Mouse (Mus musculus) c-Kit-positive CD71-positive TER-119-positive erythroid progenitor cells, embryonic 14.5 days (primary cell): ENCODE measurements around the gene Erap1.
"Not testable (repeated sequence)": the region's sequence is repeated elsewhere in the genome, so short reads cannot be mapped to it uniquely, and the experiment has no call there.

ENCODE experiments used
- DNase-seq: peaks from one replicate; pipeline ENCODE4 v3.0.0-alpha.2; 2013; ENCODE audit warnings: low spot score

Erap1 gene

DNA sequence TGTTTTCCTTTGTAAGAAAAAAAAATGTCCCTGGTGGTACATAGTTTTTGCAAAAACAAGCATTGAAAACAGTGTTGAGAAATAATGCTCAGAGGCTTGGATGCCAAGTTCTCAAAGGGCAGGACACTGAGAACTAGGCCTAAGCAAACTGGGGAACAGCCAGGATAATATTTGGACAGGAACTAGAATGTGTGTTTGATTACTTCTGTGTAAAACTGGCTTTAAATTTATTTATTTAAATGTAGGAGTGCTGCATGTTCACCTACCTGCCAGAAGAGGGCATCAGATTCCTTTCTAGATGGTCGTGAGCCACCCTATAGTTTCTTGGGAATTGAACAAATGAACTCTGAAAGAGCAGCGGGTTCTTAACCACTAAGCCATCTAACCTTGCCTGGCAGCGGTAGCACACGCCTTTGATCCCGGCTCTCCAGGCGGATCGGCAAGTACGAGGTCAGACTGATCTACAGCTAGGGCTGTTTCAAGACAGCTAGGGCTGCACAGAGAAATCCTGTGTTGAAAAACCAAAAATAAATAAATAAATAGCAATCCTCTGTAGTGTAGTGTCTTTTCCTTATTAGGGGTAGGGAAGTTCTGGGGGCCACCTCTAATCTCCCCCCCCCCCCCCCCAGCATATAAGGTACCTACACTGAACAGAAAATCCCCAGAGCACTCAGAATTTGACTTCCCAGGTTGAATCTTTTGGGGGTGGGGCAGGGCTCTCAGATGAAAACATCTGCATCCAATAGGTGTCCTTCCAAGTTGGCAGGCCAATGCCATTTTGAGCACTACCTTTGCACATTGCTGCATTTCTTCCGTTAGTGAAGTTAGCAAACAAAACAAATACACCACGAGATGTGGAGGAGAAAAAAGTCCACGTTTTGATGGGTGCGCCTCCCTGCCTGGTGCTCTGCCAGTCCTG lies at the start of gene Erap1:
Erap1 (plus strand) TSS at position 776 of the 919 bp plus-strand sequence.
- peak; percentile 72 for DNase-seq

DNA sequence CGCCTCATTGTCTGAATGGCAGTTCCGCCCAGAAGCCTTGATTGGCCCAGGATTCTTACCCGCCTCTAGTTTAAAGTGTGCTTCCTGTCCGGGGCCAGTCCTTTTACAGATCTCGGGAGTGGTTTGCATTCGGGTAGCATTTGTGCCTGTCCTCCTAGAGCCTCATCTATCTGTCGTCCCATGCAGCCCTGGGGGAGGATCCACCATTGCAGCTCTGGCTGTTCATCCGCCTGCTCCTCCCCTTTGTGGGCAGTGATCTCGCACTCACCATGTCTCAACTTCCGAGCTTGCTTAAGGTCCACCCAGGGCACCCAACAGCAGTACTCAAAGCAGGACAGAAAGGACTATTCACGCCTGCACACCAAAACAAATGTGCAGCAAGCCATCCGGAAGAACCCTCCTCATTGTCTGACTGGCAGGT lies 48.0 kb upstream of the Erap1 start:
- DNase-seq = not testable (repeated sequence)

DNA sequence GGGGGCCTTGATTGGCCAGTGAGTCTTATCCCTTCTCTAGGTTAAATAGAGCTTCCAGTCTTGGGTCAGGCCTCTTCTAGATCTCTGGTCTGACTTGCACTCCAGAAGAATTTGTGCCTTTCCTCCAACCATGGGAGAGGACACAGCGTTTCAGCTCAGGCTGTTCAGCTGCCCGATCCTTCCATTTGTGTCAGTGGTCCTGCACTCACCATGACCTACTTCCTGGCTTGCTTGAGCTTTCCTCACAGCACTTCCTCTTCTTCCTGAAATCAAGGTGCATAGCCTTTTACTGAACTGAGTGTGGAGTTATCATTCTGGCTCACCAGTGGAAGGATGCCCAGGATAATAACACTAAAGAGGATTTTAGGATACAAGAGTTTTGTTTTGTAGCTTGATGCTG lies 47.5 kb upstream of the Erap1 start:
- not testable (repeated sequence) for DNase-seq

DNA sequence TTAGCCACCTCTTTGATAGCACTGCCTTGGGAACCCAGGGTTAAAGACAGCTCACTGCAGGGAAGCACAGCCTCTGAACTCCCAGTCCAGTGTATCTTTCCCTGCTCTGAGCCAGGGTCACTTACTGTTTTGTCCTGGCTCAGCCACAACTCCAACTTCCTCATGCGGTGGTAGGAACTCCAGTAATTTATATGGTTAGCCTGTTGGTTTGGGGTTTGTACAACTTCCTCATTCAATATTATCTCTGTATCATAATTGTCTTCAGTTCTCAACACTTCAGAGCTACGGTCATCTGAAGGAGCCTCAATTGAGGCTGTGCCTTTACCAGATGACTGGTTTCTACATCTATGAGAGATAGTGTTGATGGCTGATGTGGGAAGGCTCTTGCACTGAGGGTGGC lies 42.3 kb upstream of the Erap1 start:
- not testable (repeated sequence) for DNase-seq

DNA sequence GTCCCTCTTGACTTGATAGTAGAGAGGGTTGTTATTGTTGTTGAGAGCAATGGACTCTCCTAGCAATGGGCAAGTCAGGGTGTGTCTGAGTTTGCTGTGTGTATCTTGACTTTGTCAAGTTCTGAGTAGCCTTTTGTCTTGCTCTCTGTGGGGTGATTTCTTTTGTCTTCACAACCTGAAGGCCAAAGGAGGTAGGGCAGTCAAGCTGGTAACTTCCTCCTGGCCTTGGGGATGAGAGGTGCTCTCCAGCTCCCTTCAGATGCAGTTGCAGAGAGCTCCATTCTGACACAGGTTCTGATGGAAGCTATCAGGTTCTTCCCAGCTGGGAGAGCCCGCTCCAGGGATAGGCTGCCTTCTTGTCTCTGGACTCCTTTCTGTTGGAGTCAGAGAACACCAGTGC lies 37.6 kb upstream of the Erap1 start:
- not testable (repeated sequence) for DNase-seq

DNA sequence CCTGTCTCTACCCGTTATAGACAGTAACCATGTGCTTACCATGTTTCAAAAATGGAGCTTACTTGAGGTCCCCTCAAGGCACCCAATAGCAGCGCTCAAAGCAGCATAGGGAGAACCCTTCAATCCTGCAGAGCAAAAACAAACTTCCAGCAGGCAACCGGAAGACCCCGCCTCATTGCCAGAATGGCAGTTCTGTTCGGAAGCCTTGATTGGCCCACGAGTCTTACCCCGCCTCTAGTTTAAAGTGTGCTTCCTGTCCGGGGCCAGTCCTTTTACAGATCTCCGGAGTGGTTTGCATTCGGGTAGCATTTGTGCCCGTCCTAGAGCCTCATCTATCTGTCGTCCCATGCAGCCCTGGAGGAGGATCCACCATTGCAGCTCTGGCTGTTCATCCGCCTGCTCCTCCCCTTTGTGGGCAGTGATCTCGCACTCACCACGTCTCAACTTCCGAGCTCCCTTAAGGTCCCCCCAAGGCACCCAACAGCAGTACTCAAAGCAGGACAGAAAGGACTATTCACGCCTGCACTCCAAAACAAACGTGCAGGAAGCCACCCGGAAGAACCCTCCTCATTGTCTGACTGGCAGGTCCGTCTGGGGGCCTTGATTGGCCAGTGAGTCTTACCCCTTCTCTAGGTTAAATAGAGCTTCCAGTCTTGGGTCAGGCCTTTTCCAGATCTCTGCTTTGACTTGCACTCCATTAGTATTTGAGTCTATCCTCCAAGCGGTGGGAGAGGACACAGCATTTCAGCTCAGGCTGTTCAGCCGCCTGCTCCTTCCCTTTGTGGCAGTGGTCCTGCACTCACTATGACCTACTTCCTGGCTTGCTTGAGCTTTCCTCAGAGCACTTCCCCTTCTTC lies 22.0 kb upstream of the Erap1 start:
- DNase-seq = peak; percentile 64

DNA sequence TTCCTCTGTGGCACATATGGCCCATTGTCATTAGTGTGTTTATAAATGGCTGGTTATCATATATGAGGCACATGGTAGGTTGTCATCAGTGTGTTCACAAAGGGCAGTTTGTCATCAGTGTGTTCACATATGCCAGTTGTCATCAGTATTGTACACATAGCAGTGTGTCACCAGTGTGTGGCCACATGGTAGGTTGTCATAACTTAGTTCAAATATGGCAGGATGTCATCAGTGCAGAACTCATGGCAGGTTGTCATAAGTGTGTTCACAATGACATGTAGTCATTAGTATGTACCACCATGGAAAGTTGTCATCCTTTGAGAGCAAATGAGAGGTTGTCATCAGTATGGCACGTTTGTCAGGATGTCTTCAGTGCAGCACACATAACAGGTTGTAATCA lies 7.0 kb upstream of the Erap1 start:
- DNase-seq = no peak

DNA sequence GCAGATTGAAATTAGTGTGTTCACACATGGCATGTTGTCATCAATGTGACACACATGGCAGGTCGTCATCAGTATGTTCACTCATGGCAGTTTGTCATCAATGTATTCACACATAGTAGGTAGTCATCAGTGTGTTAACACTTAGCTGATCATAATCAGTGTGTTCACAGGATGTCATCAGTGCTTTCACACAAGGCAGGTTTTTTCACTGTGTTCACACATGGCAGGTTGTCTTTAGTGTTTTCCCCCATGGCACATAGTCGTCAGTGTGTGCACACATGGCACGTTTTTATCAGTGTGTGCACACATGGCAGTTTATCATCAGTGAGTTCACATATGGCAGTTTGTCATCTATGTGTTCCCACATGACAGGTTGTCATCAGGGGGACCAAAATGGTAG lies 6.5 kb upstream of the Erap1 start:
- DNase-seq = no peak

DNA sequence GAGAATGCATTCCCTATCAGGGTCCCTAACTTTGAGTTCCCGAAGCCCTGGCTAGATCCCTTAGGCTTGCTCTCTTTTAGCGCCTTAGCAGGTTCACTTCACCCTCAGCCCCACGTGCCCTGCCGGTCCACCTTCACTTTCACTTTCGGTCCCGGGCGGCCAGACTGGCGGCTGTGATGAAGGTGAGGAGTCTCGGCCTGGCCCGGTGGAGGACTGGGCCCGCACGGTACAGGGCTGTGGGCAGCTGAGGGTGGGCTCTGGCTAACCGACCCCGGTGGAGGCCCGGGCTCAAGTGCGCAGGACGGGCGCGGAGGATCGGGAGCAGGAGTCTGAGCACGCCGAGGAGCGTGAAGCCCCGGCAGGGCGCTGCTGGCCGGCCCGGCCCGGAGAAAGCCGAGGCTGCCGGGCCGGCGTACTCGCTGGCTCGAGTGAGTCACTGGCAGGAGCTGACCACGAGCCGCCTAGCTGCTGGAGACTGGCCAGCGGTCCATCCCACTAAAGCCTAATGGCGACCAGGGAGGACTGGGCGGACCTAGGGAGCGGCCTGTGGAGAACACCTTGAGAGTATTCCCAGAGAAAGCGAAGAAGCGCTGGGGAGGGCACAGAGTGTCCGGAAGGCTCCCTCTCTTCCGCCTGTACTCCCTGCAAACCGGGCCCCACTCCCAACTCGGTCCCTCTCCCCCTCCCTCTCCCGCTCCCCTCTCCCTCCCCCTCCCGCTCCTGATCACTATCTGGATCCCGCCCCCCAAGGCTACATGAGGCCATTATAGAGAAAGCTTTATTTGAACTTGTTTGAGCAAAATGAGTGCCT lies 549 bp downstream of the Erap1 start:
- peak; percentile 74 for DNase-seq

DNA sequence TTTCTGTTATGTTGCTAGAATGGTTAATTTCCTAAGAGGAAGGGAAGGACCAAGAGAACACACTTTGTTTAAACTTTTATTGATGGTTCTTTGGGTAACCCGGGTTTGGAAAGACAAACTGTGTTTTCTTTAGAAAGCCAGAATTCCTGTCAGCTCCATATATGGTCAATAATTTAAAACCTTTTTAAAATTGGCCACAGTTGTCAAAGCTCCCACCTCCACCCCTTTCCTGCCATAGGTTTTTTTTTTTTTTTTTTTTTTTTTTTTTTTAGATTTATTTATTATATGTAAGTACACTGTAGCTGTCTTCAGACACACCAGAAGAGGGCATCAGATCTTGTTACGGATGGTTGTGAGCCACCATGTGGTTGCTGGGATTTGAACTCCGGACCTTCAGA lies 1.2 kb downstream of the Erap1 start:
- DNase-seq = not testable (repeated sequence)

DNA sequence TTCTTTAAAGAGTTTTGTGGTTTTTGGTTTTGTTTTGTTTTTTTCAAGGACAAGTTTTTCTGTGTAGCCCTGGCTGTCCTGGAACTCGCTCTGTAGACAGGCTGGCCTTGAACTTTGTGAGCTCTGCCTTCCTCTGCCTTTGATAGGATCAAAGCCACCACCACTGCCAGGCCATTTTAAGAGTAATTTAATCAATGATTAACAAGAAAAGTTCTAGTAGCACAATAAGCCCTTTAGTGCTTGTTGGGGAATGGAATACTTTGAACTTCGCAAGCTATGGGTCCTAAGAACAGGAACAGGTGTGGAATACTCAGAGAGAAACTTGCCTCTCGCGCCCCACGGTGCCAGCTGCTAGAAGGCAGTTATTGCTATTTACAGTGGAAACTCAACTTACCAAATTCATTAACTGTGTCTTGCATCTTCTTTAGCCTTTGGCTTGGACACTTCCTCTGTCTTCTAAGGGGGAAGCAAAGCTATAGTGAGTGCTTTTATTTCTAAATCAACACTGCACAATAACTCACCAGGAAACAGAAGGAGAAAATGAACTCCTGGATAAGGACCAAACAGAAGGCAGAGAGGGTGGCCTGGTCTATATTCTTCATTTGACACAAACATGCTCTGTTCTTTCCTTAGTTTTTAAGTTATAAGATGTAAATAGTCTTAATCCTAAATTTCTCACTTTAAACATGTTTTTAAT lies 56.3 kb downstream of the Erap1 start:
- DNase-seq = no peak

DNA sequence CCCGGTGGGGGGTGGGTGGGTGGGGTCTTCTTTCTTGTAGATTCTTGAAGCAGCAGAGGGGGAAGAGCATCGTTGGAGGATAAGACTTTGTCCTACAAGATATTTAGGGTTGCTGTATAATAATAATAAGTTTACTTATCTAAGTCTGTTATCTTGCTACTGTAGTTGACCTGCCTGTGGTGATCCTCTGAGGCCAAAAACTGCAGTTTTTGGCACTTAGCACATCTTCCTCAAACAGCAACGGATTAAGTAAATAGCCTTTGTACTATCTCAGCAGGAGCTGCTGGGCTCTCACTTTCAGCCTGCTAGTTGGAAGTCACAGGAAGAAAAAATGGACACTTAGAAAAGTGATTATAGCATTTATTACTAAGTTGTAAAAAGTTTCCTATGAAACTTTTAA lies 56.9 kb downstream of the Erap1 start:
- DNase-seq = no peak

DNA sequence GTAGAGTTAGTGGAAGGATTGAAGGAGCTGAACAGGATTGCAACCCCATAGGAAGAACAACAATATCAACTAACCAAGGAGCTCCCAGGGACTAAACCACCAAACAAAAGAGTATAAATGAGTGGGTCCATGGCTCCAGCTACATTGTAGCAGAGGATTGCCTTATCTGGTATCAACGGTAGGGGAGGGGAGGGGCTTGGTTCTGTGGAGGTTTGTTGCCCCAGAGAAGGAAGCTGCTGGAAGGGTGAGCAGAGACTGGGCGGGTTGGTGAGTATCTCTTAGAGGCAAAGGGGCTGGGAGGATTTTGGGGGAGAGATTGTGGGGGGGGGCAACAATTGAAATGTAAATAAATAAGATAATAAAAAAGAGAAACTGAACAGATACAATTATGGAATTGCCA lies 79.6 kb downstream of the Erap1 start:
- no peak for DNase-seq

DNA sequence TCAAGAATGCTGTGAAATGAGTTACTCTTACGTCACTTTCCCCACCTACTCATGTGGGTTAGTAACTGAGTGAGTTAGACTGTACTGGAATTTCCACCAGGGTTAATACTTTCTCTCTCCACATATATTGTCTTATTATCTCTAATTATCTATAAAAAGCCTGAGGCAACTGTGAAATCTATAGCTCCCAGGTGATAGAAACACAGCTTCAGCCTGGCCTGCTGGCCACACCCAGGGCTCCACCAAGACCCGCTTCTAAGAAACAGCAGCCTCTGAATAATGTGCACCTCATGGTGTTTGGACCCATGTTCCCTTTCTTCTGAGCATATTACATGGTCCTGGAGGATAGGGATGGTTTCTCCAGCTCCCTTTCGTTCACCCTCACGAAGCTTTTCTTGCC lies 94.4 kb downstream of the Erap1 start:
- DNase-seq = peak; percentile 67

DNA sequence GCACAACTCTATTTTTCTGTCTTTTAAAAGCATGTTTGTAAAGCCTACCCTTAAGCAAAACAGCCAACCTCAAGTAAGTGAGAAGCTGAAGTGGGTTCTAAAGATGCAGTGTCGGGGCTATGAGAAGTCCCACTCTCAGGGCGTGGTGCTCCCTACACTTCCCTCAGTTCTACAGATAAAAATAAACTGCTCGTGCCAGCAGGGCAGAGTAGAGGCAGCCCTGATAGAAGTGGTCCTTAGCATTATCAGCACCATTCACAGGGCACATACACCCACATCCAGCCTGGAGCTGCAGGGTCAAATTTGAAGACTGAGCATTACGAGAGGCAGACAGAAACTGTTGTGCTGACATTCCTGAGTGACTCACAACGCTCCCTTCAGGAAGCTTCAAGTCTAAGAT lies 96.5 kb downstream of the Erap1 start:
- peak; percentile 79 for DNase-seq

DNA sequence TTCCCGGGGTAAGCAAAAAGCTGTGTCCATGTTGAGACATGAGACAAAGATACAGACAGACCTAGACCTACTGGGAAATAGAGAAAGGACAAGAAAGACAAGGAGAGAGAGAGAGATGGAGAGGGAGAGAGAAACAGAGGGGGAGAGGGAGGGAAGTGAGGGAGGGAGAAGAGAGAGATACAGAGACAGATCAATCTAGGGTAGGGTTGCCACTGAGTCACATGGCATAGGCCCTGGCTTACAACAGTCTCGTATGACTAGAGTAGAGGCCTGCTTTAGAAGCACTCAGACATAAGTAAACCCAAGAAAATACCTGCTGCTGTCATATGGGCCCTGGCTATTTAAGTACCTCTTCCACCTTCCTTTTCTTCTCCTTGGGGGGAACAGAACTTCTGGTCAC lies 97.0 kb downstream of the Erap1 start:
- DNase-seq = peak; percentile 31
